ENCODE assay signal across 8 mouse cellular contexts in genomic region chr16:91466566-91466965, GRCm38 (mm10). TPM values are rescaled to one million over a fixed set of nuclear protein-coding genes. Genes with fewer than 3 reads are reported as not detected.
DNase-seq lines count a peak whose midpoint lies in the region; ATAC-seq and TF ChIP-seq lines count a peak whose summit lies in the region.

No protein-coding gene starts in this region.

- peak overlapping the region; percentile 86; the same call in 1 of the 2 replicates for H3K4me2 ChIP-seq in hindbrain, embryonic 12.5 days (replicated peaks)
- no peak overlapping the region for H3K4me2 ChIP-seq in lung, postnatal 0 days (replicated peaks; ENCODE audit: low read depth, low read length)

- 0 out of 2 replicates have a peak overlapping the region, but pooled peaks have one; percentile 9 for H3K9ac ChIP-seq in hindbrain, embryonic 12.5 days
- H3K9ac ChIP-seq in lung, postnatal 0 days (replicated peaks; ENCODE audit: low read depth), result no peak overlapping the region

- TF ChIP-seq CTCF in kidney, adult 2 months (conservative IDR thresholded peaks at IDR 0.05; ENCODE audit: insufficient read depth, insufficient read length, low read depth, low read length), result no peak
- TF ChIP-seq CTCF in lung, postnatal 0 days (IDR thresholded peaks at IDR 0.05), result no peak

- no peak for TF ChIP-seq POLR2A in kidney, adult 2 months (IDR thresholded peaks at IDR 0.05; ENCODE audit: low read depth, low read length)

- no peaks in the 10 kb centered on the region for H3K9me3 ChIP-seq in hindbrain, embryonic 12.5 days (replicated peaks)
- no peaks in the 10 kb centered on the region for H3K9me3 ChIP-seq in lung, postnatal 0 days (ENCODE audit: low read length)

- DNase-seq in kidney, adult 2 months, result peak; percentile 49
- no peak for DNase-seq in kidney, adult 11 months
- DNase-seq in lung, postnatal 0 days (ENCODE audit: low spot score), result peak; percentile 76
- DNase-seq in adrenal gland, adult 8-10 months, result no peak
- no peak for DNase-seq in spleen, postnatal 36 days (ENCODE audit: low spot score in 2 of 2)
- DNase-seq in adrenal gland, adult 2 months, result no peak

- no peak overlapping the region for H3K4me3 ChIP-seq in kidney, adult 2 months (ENCODE audit: insufficient read depth, low read depth, low read length)
- H3K4me3 ChIP-seq in brown adipose tissue, adult 24 weeks (ENCODE audit: insufficient read depth, low read depth, low read length), result no peak overlapping the region
- no peak overlapping the region for H3K4me3 ChIP-seq in hindbrain, embryonic 12.5 days
- H3K4me3 ChIP-seq in lung, postnatal 0 days (ENCODE audit: low read depth, low read length), result no peak overlapping the region

- 31% methylated on average over 6 of the region's 6 CpGs for WGBS in kidney, adult 2 months
- WGBS in hindbrain, embryonic 12.5 days, result 44% methylated on average over 6 of the region's 6 CpGs
- WGBS in lung, postnatal 0 days, result 47% methylated on average over 6 of the region's 6 CpGs

- no peaks in the 10 kb centered on the region for H3K36me3 ChIP-seq in kidney, adult 2 months (ENCODE audit: control insufficient read depth, insufficient read depth, low read length)
- H3K36me3 ChIP-seq in hindbrain, embryonic 12.5 days, result no peaks in the 10 kb centered on the region
- H3K36me3 ChIP-seq in lung, postnatal 0 days (ENCODE audit: insufficient read depth, low read length), result no peaks in the 10 kb centered on the region

- no peak overlapping the region for H3K27ac ChIP-seq in kidney, adult 2 months (ENCODE audit: insufficient read depth, low read depth, low read length)
- peak overlapping the region; percentile 52 for H3K27ac ChIP-seq in brown adipose tissue, adult 24 weeks (replicated peaks; ENCODE audit: low read depth, low read length)
- H3K27ac ChIP-seq in hindbrain, embryonic 12.5 days, result no peak overlapping the region
- H3K27ac ChIP-seq in lung, postnatal 0 days (ENCODE audit: low read length), result peak overlapping the region; percentile 66

- peak; percentile 89 for TF ChIP-seq EP300 in lung, postnatal 0 days (IDR thresholded peaks at IDR 0.05)

- no peaks in the 10 kb centered on the region for H3K27me3 ChIP-seq in kidney, adult 2 months (replicated peaks; ENCODE audit: control insufficient read depth, insufficient read depth, low read length)
- H3K27me3 ChIP-seq in hindbrain, embryonic 12.5 days, result no peaks in the 10 kb centered on the region
- no peaks in the 10 kb centered on the region for H3K27me3 ChIP-seq in lung, postnatal 0 days (replicated peaks; ENCODE audit: insufficient read depth, low read length)

- H3K4me1 ChIP-seq in kidney, adult 2 months (ENCODE audit: control insufficient read depth, insufficient read depth, low read length), result peaks cover 16% of the 10 kb centered on the region
- peaks cover 20% of the 10 kb centered on the region for H3K4me1 ChIP-seq in brown adipose tissue, adult 24 weeks (ENCODE audit: control insufficient read depth, insufficient read depth, insufficient read length, low read length)
- H3K4me1 ChIP-seq in hindbrain, embryonic 12.5 days, result peaks cover 18% of the 10 kb centered on the region
- H3K4me1 ChIP-seq in lung, postnatal 0 days (ENCODE audit: insufficient read depth, low read depth, low read length), result peaks cover 10% of the 10 kb centered on the region; the same call in 1 of the 2 replicates

- no peak for ATAC-seq in hindbrain, embryonic 12.5 days (ENCODE audit: low FRiP score)
- ATAC-seq in lung, postnatal 0 days, result peak; percentile 53

RNA-seq across cellular contexts. Expression of gene Ifnar1, which starts 18.5 kb away (rescaled TPM):
- 20.8 and 22.2 TPM in 2 replicates for polyA plus RNA-seq in kidney, adult 2 months (2012; rRNA removed)
- 18.2 and 19.6 TPM in 2 replicates for polyA plus RNA-seq in brown adipose tissue, adult 24 weeks (2012; ENCODE audit: insufficient read depth, insufficient read length, missing spikeins)
- 60.7 and 65.4 TPM in 2 replicates for polyA plus RNA-seq in hindbrain, embryonic 12.5 days (2016; fragmentation: Nextera tagmentation; extraction: Ambion mirVana)
- polyA plus RNA-seq in lung, postnatal 0 days (2015; fragmentation: Nextera tagmentation; extraction: Ambion mirVana), result 40.3 and 44.9 TPM in 2 replicates
- total RNA-seq in adrenal gland, adult 8-10 months (2022), result 10 to 100 TPM; 53.4 to 86.0 (median 68.6) TPM
- total RNA-seq in adrenal gland, adult 2 months (2021), result 10 to 100 TPM; 66.1 to 71.3 TPM
- 10.9 and 11.3 TPM in 2 replicates for polyA plus RNA-seq in adrenal gland, adult 2 months (2012; rRNA removed)

Comparison
In these comparisons a context has a peak if more than half of its experiments do, and no peak if none do; other contexts are left out.
1. DNase-seq: peak in kidney, adult 2 months (single experiment) and lung, postnatal 0 days (single experiment); none in kidney, adult 11 months (single experiment), adrenal gland, adult 8-10 months (single experiment), spleen, postnatal 36 days (0 of 2) and adrenal gland, adult 2 months (single experiment).
2. H3K27ac ChIP-seq: peak in brown adipose tissue, adult 24 weeks (single experiment) and lung, postnatal 0 days (single experiment); none in kidney, adult 2 months (single experiment) and hindbrain, embryonic 12.5 days (single experiment).